Mouse (Mus musculus): ENCODE data around the gene Adgrl3.

- TF ChIP-seq POLR2A (IDR thresholded peaks at IDR 0.05; ENCODE audit: insufficient read depth, low read length) (no peak), CTCF (IDR thresholded peaks at IDR 0.05; ENCODE audit: low read depth, low read length) (no peak), EP300 (IDR thresholded peaks at IDR 0.05; ENCODE audit: insufficient read depth, low read depth, low read length) (no peak)
Measured at GRCm38 (mm10) chr5:81037091-81037490, 17.2 kb downstream of the Adgrl3 start.
